Mouse (Mus musculus) frontal cortex, postnatal 14 days (tissue): ENCODE data around the gene LTO1.

Source experiments
- DNase-seq, 2 experiments: peaks; one replicate each; pipeline ENCODE4 v3.0.0; 2022; ENCODE audit warnings: low spot score in 2 of 2

Gene LTO1

GRCm38 (mm10) chr7:144908705-144909104, 6.2 kb upstream of the LTO1 start:
- DNase-seq = no peak

- DNase-seq = no peak
Measured at GRCm38 (mm10) chr7:144911121-144911520, 3.8 kb upstream of the LTO1 start.

GRCm38 (mm10) chr7:144912897-144913296, 2.0 kb upstream of the LTO1 start:
- no peak for DNase-seq

GRCm38 (mm10) chr7:144914296-144914947, 478 bp upstream of the LTO1 start:
- DNase-seq = peak in 1 of 2 experiments; percentile 77

- DNase-seq = no peak
Measured at GRCm38 (mm10) chr7:144918823-144919222, 3.9 kb downstream of the LTO1 start.

GRCm38 (mm10) chr7:144927591-144927990, 12.7 kb downstream of the LTO1 start:
- DNase-seq = no peak

GRCm38 (mm10) chr7:144928009-144928888, 13.3 kb downstream of the LTO1 start:
- DNase-seq = no peak

GRCm38 (mm10) chr7:144928889-144929210, 13.9 kb downstream of the LTO1 start:
- DNase-seq = no peak

- DNase-seq = no peak
Measured at GRCm38 (mm10) chr7:144929506-144929905, 14.6 kb downstream of the LTO1 start.

GRCm38 (mm10) chr7:144929931-144930330, 15.0 kb downstream of the LTO1 start:
- DNase-seq = no peak

- DNase-seq = no peak
Measured at GRCm38 (mm10) chr7:144931778-144932177, 16.9 kb downstream of the LTO1 start.

GRCm38 (mm10) chr7:144932389-144932937, 17.6 kb downstream of the LTO1 start:
- DNase-seq = no peak

GRCm38 (mm10) chr7:144933336-144933735, 18.4 kb downstream of the LTO1 start:
- no peak for DNase-seq

GRCm38 (mm10) chr7:144933796-144934195, 18.9 kb downstream of the LTO1 start:
- no peak for DNase-seq

GRCm38 (mm10) chr7:144934901-144935300, 20.0 kb downstream of the LTO1 start:
- DNase-seq = no peak

- DNase-seq = peak in 1 of 2 experiments; percentile 40
Measured at GRCm38 (mm10) chr7:144935563-144935962, 20.7 kb downstream of the LTO1 start.

GRCm38 (mm10) chr7:144936311-144936880, 21.5 kb downstream of the LTO1 start:
- DNase-seq = no peak

- peak; percentile 68 to 89 for DNase-seq
Measured at GRCm38 (mm10) chr7:144937490-144937889, 22.6 kb downstream of the LTO1 start.

GRCm38 (mm10) chr7:144937899-144938517, 23.1 kb downstream of the LTO1 start:
- DNase-seq = no peak

GRCm38 (mm10) chr7:144938661-144939343, 23.9 kb downstream of the LTO1 start:
- no peak for DNase-seq

GRCm38 (mm10) chr7:144939344-144940002, 24.6 kb downstream of the LTO1 start, which contains the start of gene Ccnd1:
TSS of gene Ccnd1 (minus strand) at chr7:144939925.
- DNase-seq = peak; percentile 55
